Mouse (Mus musculus): Measurements from ENCODE around the gene Farp1. TPM values are rescaled to one million over a fixed set of nuclear protein-coding genes. Genes with fewer than 3 reads are reported as not detected.
"Not testable (repeated sequence)": the region's sequence is repeated elsewhere in the genome, so short reads cannot be mapped to it uniquely, and the experiment has no call there.

Farp1 gene
- total RNA-seq (2022), result 1 to 10 TPM; 3.7 to 6.8 (median 4.1) TPM

GRCm38 (mm10) chr14:121034973-121035662, at the start of gene Farp1:
Gene Farp1, plus strand, starts transcription at chr14:121035200.
- DNase-seq (ENCODE audit: low spot score in 2 of 2), result peak; percentile 63 to 65

GRCm38 (mm10) chr14:120989126-120989525, 45.9 kb upstream of the Farp1 start:
- no peak for DNase-seq (ENCODE audit: low spot score in 2 of 2)

- DNase-seq (ENCODE audit: low spot score in 2 of 2), result no peak
Measured at GRCm38 (mm10) chr14:120997686-120998085, 37.3 kb upstream of the Farp1 start.

GRCm38 (mm10) chr14:121000561-121001340, 34.2 kb upstream of the Farp1 start:
- no peak for DNase-seq (ENCODE audit: low spot score in 2 of 2)

GRCm38 (mm10) chr14:121005621-121006020, 29.4 kb upstream of the Farp1 start:
- DNase-seq (ENCODE audit: low spot score in 2 of 2), result no peak

- DNase-seq (ENCODE audit: low spot score in 2 of 2), result no peak
Measured at GRCm38 (mm10) chr14:121006021-121006420, 29.0 kb upstream of the Farp1 start.

- no peak for DNase-seq (ENCODE audit: low spot score in 2 of 2)
Measured at GRCm38 (mm10) chr14:121015114-121015690, 19.8 kb upstream of the Farp1 start.

GRCm38 (mm10) chr14:121022403-121022802, 12.6 kb upstream of the Farp1 start:
- DNase-seq (ENCODE audit: low spot score in 2 of 2), result no peak

GRCm38 (mm10) chr14:121025381-121025780, 9.6 kb upstream of the Farp1 start:
- no peak for DNase-seq (ENCODE audit: low spot score in 2 of 2)

GRCm38 (mm10) chr14:121031396-121031795, 3.6 kb upstream of the Farp1 start:
- no peak for DNase-seq (ENCODE audit: low spot score in 2 of 2)

GRCm38 (mm10) chr14:121034525-121034924, 475 bp upstream of the Farp1 start:
- DNase-seq (ENCODE audit: low spot score in 2 of 2), result no peak

GRCm38 (mm10) chr14:121035663-121036473, 868 bp downstream of the Farp1 start:
- DNase-seq (ENCODE audit: low spot score in 2 of 2), result peak; percentile 6 to 15

- no peak for DNase-seq (ENCODE audit: low spot score in 2 of 2)
Measured at GRCm38 (mm10) chr14:121036612-121037221, 1.7 kb downstream of the Farp1 start.

GRCm38 (mm10) chr14:121037276-121037675, 2.3 kb downstream of the Farp1 start:
- no peak for DNase-seq (ENCODE audit: low spot score in 2 of 2)

GRCm38 (mm10) chr14:121038676-121039075, 3.7 kb downstream of the Farp1 start:
- DNase-seq (ENCODE audit: low spot score in 2 of 2), result no peak

- no peak for DNase-seq (ENCODE audit: low spot score in 2 of 2)
Measured at GRCm38 (mm10) chr14:121044145-121044544, 9.1 kb downstream of the Farp1 start.

- no peak for DNase-seq (ENCODE audit: low spot score in 2 of 2)
Measured at GRCm38 (mm10) chr14:121046313-121046961, 11.4 kb downstream of the Farp1 start.

- DNase-seq (ENCODE audit: low spot score in 2 of 2), result no peak
Measured at GRCm38 (mm10) chr14:121047780-121048179, 12.8 kb downstream of the Farp1 start.

- not testable (repeated sequence) for DNase-seq (ENCODE audit: low spot score in 2 of 2)
Measured at GRCm38 (mm10) chr14:121051002-121051401, 16.0 kb downstream of the Farp1 start.

GRCm38 (mm10) chr14:121053020-121053518, 18.1 kb downstream of the Farp1 start:
- DNase-seq (ENCODE audit: low spot score in 2 of 2), result no peak

Measured in gastrocnemius, adult 8-10 months (tissue).